In the genomic region with DNA sequence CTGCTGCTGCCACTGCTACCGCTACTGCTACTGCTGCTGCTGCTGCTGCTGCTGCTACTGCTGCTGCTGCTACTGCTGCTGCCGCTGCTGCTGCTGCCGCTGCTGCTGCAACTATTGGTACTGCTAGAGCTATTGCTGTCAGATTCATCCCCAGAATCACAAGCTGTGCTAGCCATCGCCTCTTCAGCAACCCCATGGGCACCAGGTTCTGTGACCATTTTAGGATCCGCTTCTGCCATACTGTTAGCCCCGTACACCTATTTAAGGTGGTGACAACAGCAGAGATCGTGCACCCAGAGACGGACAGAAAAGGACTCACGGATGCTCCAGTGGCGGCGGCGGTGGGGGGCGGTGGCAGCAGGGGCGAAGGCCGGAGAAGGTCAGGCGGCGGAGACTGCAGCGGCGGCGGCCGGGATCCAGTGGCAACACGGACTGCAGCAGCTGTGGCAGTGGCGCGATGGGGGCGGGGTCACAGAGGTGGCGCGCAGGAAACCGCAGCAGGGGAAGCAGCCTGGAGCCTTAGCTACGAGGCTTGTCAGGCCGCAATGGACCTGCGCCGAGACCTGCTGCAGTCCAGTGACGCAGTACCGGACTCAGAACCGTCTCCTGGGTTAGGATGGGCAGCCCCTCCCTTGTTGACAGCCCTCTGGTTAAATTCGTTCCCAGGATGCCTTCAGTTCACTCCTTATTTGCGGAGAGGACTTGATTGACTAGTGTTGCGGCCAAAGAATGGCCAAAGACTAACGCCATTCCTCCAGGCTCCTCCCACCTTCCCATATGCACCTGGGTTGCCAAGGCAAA, we compare ENCODE assay signal across 8 mouse cellular contexts. TPM values are rescaled to one million over a fixed set of nuclear protein-coding genes. Genes with fewer than 3 reads are reported as not detected.
A peak's percentile ranks its signal among the peaks of the same experiment; 100 is the strongest.
DNase-seq lines count a peak whose midpoint lies in the region; ATAC-seq and TF ChIP-seq lines count a peak whose summit lies in the region.

A gene (minus strand): TSS at position 621 of the 801 bp plus-strand sequence.

- TF ChIP-seq CTCF in kidney, postnatal 0 days (IDR thresholded peaks at IDR 0.05; ENCODE audit: low read depth) = no peak
- no peak for TF ChIP-seq CTCF in midbrain, postnatal 0 days (IDR thresholded peaks at IDR 0.05)

- peak within 1 kb of the TSS; percentile 62 for H3K4me3 ChIP-seq in forebrain, embryonic 10.5 days
- peak within 1 kb of the TSS; percentile 58 to 65 for H3K4me3 ChIP-seq in heart, embryonic 14.5 days (ENCODE audit: control insufficient read depth in 1 of 2, insufficient read depth in 1 of 2, low read depth in 1 of 2, low read length in 2 of 2)
- H3K4me3 ChIP-seq in kidney, postnatal 0 days (replicated peaks; ENCODE audit: low read depth, low read length) = peak within 1 kb of the TSS; percentile 52
- peak within 1 kb of the TSS; percentile 52 for H3K4me3 ChIP-seq in midbrain, postnatal 0 days (ENCODE audit: low read depth, low read length)

- peak; percentile 80 for ATAC-seq in CD4-positive, CD25-positive, alpha-beta regulatory T cell, adult 4 months
- peak; percentile 81 for ATAC-seq in heart, embryonic 14.5 days (ENCODE audit: insufficient number of reproducible peaks, insufficient read depth, low FRiP score, low read depth)
- peak; percentile 94 for ATAC-seq in kidney, postnatal 0 days (replicated peaks; ENCODE audit: low FRiP score, low read depth)
- ATAC-seq in midbrain, postnatal 0 days (ENCODE audit: low FRiP score) = peak; percentile 98

- H3K9ac ChIP-seq in heart, embryonic 14.5 days (ENCODE audit: low read length) = peak within 1 kb of the TSS; percentile 67
- 0 out of 2 replicates have a peak within 1 kb of the TSS, but pooled peaks have one; percentile 23 for H3K9ac ChIP-seq in kidney, postnatal 0 days (ENCODE audit: low read depth, low read length)
- H3K9ac ChIP-seq in midbrain, postnatal 0 days (replicated peaks; ENCODE audit: low read length, poor library complexity, severe bottlenecking) = peak within 1 kb of the TSS; percentile 74

- H3K27me3 ChIP-seq in forebrain, embryonic 10.5 days (ENCODE audit: poor library complexity, severe bottlenecking) = no peaks in the 10 kb centered on the region
- no peaks in the 10 kb centered on the region for H3K27me3 ChIP-seq in heart, embryonic 14.5 days (ENCODE audit: control insufficient read depth, insufficient read depth, low read length)
- no peaks in the 10 kb centered on the region for H3K27me3 ChIP-seq in kidney, postnatal 0 days (ENCODE audit: insufficient read depth, low read length)
- no peaks in the 10 kb centered on the region for H3K27me3 ChIP-seq in midbrain, postnatal 0 days (ENCODE audit: insufficient read depth, low read length)
- H3K27me3 ChIP-seq in splenic B cell, adult 2 months (ENCODE audit: control insufficient read depth, insufficient read depth, low read length, poor library complexity, severe bottlenecking) = no peaks in the 10 kb centered on the region

- DNase-seq in c-Kit-positive CD71-positive TER-119-positive erythroid progenitor cells, embryonic 14.5 days (ENCODE audit: low spot score) = peak; percentile 13
- DNase-seq in forebrain, embryonic 10.5 days (ENCODE audit: extremely low spot score, low spot score) = peak; percentile 59
- peak; percentile 77 for DNase-seq in kidney, postnatal 0 days (ENCODE audit: low spot score)
- peak; percentile 51 for DNase-seq in liver
- peak; percentile 93 for DNase-seq in midbrain, postnatal 0 days (ENCODE audit: low spot score)
- DNase-seq in splenic B cell, adult 2 months (ENCODE audit: low read depth, low spot score) = peak; percentile 29

- H3K9me3 ChIP-seq in forebrain, embryonic 10.5 days = no peaks in the 10 kb centered on the region
- no peaks in the 10 kb centered on the region for H3K9me3 ChIP-seq in heart, embryonic 14.5 days (ENCODE audit: control insufficient read depth, low read length)
- no peaks in the 10 kb centered on the region for H3K9me3 ChIP-seq in kidney, postnatal 0 days (replicated peaks; ENCODE audit: low read length)
- H3K9me3 ChIP-seq in midbrain, postnatal 0 days (ENCODE audit: low read length) = no peaks in the 10 kb centered on the region

- peak within 1 kb of the TSS; percentile 61 for H3K4me2 ChIP-seq in heart, embryonic 14.5 days (ENCODE audit: low read length)
- peak within 1 kb of the TSS; percentile 63 for H3K4me2 ChIP-seq in kidney, postnatal 0 days (ENCODE audit: low read length)
- peak within 1 kb of the TSS; percentile 42 for H3K4me2 ChIP-seq in midbrain, postnatal 0 days (ENCODE audit: low read depth, low read length, poor library complexity, severe bottlenecking)

- peak within 1 kb of the TSS; percentile 81 for H3K27ac ChIP-seq in forebrain, embryonic 10.5 days
- 0 out of 4 replicates have a peak within 1 kb of the TSS, but pooled peaks of 1 of the 2 experiments have one; percentile 24 for H3K27ac ChIP-seq in heart, embryonic 14.5 days (replicated peaks in 1 of 2; ENCODE audit: control insufficient read depth in 1 of 2, insufficient read depth in 1 of 2, low read depth in 2 of 2, low read length in 2 of 2)
- H3K27ac ChIP-seq in kidney, postnatal 0 days = no peak within 1 kb of the TSS
- H3K27ac ChIP-seq in midbrain, postnatal 0 days (ENCODE audit: low read depth, low read length) = peak within 1 kb of the TSS; percentile 91

- H3K4me1 ChIP-seq in forebrain, embryonic 10.5 days = no peaks in the 10 kb centered on the region
- no peaks in the 10 kb centered on the region for H3K4me1 ChIP-seq in heart, embryonic 14.5 days (ENCODE audit: control insufficient read depth in 2 of 2, insufficient read depth in 2 of 2, low read length in 2 of 2)
- H3K4me1 ChIP-seq in kidney, postnatal 0 days (replicated peaks; ENCODE audit: insufficient read depth, low read length) = no peaks in the 10 kb centered on the region
- H3K4me1 ChIP-seq in midbrain, postnatal 0 days (ENCODE audit: insufficient read depth, low read length) = no peaks in the 10 kb centered on the region

- WGBS in forebrain, embryonic 10.5 days = 7% methylated on average over 39 of the region's 39 CpGs
- WGBS in heart, embryonic 14.5 days = 7% methylated on average over 37 of the region's 39 CpGs
- 14% methylated on average over 39 of the region's 39 CpGs for WGBS in kidney, postnatal 0 days
- WGBS in midbrain, postnatal 0 days = 9% methylated on average over 36 of the region's 39 CpGs

- no peaks in the 10 kb centered on the region for H3K36me3 ChIP-seq in forebrain, embryonic 10.5 days (replicated peaks)
- H3K36me3 ChIP-seq in heart, embryonic 14.5 days (ENCODE audit: control insufficient read depth, insufficient read depth, low read length) = no peaks in the 10 kb centered on the region
- no peaks in the 10 kb centered on the region for H3K36me3 ChIP-seq in kidney, postnatal 0 days (ENCODE audit: insufficient read depth, low read length)
- H3K36me3 ChIP-seq in midbrain, postnatal 0 days (ENCODE audit: insufficient read depth, low read length) = no peaks in the 10 kb centered on the region
- H3K36me3 ChIP-seq in splenic B cell, adult 2 months (ENCODE audit: control insufficient read depth, insufficient read depth, low read length, poor library complexity, severe bottlenecking) = no peaks in the 10 kb centered on the region

RNA-seq across cellular contexts. Expression of the gene that starts here (rescaled TPM):
- polyA plus RNA-seq in CD4-positive, CD25-positive, alpha-beta regulatory T cell, adult 4 months (2017; shearing (Covaris generic)) = 1 to 10 TPM in 1 of 2 experiments, under 1 TPM in 1; 0.28 to 1.2 TPM
- 4.7 and 4.8 TPM in 2 replicates for polyA plus RNA-seq in forebrain, embryonic 10.5 days (2016; fragmentation: Nextera tagmentation; extraction: Ambion mirVana)
- polyA plus RNA-seq in heart, embryonic 14.5 days (2014; fragmentation: Nextera tagmentation; extraction: Ambion mirVana) = 3.2 and 4.6 TPM in 2 replicates
- polyA plus RNA-seq in kidney, postnatal 0 days (2015; fragmentation: Nextera tagmentation; extraction: Ambion mirVana) = 3.0 and 3.2 TPM in 2 replicates
- total RNA-seq in midbrain, postnatal 0 days (2014; rRNA removed) = 50.8 and 72.4 TPM in 2 replicates
- polyA plus RNA-seq in midbrain, postnatal 0 days (2015; fragmentation: Nextera tagmentation; extraction: Ambion mirVana) = 87.3 and 88.6 TPM in 2 replicates

Comparison
In these comparisons a context has a peak if more than half of its experiments do, and no peak if none do; other contexts are left out.
1. RNA of the gene that starts here (polyA plus RNA-seq): 87.3 to 88.6 TPM in midbrain, postnatal 0 days; 4.7 to 4.8 TPM in forebrain, embryonic 10.5 days, 3.2 to 4.6 TPM in heart, embryonic 14.5 days, 3.0 to 3.2 TPM in kidney, postnatal 0 days and 0.28 to 1.2 TPM in CD4-positive, CD25-positive, alpha-beta regulatory T cell, adult 4 months; every median in the first group is over 10 times any median in the second.
2. DNase-seq: peak in every context shown above with its lines; median percentile 93 in midbrain, postnatal 0 days; 77 in kidney, postnatal 0 days; 59 in forebrain, embryonic 10.5 days; 51 in liver; 29 in splenic B cell, adult 2 months; 13 in c-Kit-positive CD71-positive TER-119-positive erythroid progenitor cells, embryonic 14.5 days.
3. H3K9ac ChIP-seq: peak in every context shown above with its lines; median percentile 74 in midbrain, postnatal 0 days; 67 in heart, embryonic 14.5 days; 23 in kidney, postnatal 0 days.
4. Peak in every context shown above with its lines, with median percentiles within 50 percentile points of each other: ATAC-seq, H3K4me3 ChIP-seq and H3K4me2 ChIP-seq.